Mouse (Mus musculus): ENCODE data around the gene Utp14b. TPM values are rescaled to one million over a fixed set of nuclear protein-coding genes. Genes with fewer than 3 reads are reported as not detected.

Utp14b gene
- polyA plus RNA-seq, 1 experiment from 2014 or later = 2.5 TPM

DNA sequence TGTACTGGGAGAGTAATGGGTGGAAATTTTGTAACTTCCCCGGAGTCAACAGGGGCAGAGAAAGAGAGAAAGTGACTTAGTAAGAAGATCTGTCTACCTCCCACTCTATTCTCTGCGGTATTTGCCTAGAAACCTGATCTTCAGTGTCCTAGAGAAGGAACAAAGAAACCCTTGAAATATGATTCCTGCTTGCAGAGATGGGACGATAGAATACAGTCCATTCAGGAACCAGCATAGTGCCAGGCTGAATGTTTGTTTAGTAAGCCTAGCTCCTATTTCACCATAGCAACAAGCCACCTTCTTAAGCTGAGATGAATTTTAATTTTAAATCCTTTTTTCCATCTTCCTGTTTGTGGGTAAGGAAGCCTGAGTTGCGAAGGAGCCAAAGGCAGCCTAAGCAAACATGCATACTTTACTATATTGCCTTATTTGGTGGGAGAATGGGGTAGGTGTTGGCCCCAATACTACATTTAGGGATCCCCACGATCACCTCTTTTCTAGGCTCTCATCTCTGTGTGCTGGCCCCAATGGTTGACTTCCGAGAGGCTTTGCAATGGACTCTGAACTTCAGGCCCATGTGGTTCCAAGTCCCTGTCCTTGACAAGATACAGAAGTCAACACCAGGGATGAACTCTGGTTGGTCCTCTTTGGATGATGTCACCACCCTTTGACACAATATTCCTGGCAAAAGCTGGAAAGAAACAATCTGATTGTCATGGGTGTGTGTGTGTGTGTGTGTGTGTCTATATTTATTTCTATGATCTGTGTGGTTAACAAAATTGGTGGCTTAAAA lies 8.4 kb upstream of the Utp14b start:
- Histone ChIP-seq H3K27me3 (replicated peaks) (no peaks in the 10 kb centered on the region), H3K9me3 (replicated peaks) (no peaks in the 10 kb centered on the region), H3K4me2 (no peak overlapping the region), H3K9ac (no peak overlapping the region), H3K4me3 (no peak overlapping the region), H3K4me1 (replicated peaks) (0 out of 2 replicates have a peak, but pooled peaks cover 2% of the 10 kb centered on the region), H3K36me3 (no peaks in the 10 kb centered on the region), H3K27ac (ENCODE audit: poor library complexity, severe bottlenecking) (no peak overlapping the region)
- no peak for ATAC-seq (ENCODE audit: insufficient number of reproducible peaks, low FRiP score)
- 57% methylated on average over 6 of the region's 6 CpGs for WGBS

DNA sequence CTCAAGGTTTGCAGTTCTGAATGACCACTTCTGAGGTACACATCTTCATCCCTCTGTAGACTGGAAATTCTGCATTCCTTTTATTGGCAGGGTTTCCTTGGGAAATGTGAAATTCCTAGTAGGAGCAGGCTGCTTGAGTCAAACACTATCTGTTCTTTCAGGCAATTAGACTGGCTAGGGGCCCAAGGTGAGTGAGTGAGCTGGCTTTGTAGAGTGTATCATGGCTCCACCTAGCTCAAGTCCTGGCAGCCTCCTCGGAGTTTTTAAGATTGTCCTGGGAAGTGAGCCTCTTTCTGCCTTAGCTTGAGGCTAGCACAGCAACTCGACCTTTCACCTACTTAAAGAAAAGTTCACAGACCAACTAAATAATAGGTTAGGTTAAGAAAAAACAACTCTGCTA lies 1.4 kb upstream of the Utp14b start:
- WGBS = 11% methylated on average over 2 of the region's 2 CpGs
- Histone ChIP-seq H3K36me3 (no peaks in the 10 kb centered on the region), H3K27me3 (replicated peaks) (no peaks in the 10 kb centered on the region), H3K4me2 (no peak overlapping the region), H3K4me1 (replicated peaks) (peaks cover 26% of the 10 kb centered on the region), H3K9ac (no peak overlapping the region), H3K4me3 (no peak overlapping the region), H3K9me3 (replicated peaks) (no peaks in the 10 kb centered on the region), H3K27ac (ENCODE audit: poor library complexity, severe bottlenecking) (no peak overlapping the region)
- ATAC-seq (ENCODE audit: insufficient number of reproducible peaks, low FRiP score) = no peak

DNA sequence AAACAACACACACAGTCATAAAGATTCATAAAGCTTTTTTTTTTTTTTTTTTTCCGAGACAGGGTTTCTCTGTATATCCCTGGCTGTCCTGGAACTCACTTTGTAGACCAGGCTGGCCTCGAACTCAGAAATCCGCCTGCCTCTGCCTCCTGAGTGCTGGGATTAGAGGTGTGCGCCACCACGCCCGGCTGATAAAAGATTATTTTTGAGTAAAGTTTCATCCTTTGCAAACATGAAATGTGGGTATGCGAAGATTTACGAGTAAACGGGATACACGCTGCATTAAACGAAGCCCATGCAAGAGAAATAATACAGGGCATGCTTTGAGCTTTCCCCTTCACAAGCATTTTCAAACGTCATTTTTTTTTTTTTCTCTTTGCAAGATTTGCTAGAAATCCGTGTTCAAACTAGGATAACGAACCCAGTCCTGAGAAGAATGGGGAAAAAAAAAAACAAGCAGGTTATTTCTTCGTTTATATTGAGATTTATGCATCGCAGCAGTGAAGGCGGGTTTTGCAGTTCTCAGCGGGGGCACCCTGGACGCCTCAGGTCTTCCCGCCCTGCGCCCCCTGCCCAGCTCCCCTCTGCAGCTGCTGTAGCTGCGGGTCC lies 713 bp upstream of the Utp14b start:
- Histone ChIP-seq H3K27me3 (replicated peaks) (no peaks in the 10 kb centered on the region), H3K4me1 (replicated peaks) (peaks cover 28% of the 10 kb centered on the region), H3K4me3 (peak overlapping the region; percentile 65), H3K36me3 (no peaks in the 10 kb centered on the region), H3K4me2 (peak overlapping the region; percentile 69), H3K27ac (ENCODE audit: poor library complexity, severe bottlenecking) (peak overlapping the region; percentile 7; the same call in 1 of the 2 replicates), H3K9me3 (replicated peaks) (no peaks in the 10 kb centered on the region), H3K9ac (peak overlapping the region; percentile 60; the same call in 1 of the 2 replicates)
- ATAC-seq (ENCODE audit: insufficient number of reproducible peaks, low FRiP score) = no peak
- 29% methylated on average over 22 of the region's 22 CpGs for WGBS

DNA sequence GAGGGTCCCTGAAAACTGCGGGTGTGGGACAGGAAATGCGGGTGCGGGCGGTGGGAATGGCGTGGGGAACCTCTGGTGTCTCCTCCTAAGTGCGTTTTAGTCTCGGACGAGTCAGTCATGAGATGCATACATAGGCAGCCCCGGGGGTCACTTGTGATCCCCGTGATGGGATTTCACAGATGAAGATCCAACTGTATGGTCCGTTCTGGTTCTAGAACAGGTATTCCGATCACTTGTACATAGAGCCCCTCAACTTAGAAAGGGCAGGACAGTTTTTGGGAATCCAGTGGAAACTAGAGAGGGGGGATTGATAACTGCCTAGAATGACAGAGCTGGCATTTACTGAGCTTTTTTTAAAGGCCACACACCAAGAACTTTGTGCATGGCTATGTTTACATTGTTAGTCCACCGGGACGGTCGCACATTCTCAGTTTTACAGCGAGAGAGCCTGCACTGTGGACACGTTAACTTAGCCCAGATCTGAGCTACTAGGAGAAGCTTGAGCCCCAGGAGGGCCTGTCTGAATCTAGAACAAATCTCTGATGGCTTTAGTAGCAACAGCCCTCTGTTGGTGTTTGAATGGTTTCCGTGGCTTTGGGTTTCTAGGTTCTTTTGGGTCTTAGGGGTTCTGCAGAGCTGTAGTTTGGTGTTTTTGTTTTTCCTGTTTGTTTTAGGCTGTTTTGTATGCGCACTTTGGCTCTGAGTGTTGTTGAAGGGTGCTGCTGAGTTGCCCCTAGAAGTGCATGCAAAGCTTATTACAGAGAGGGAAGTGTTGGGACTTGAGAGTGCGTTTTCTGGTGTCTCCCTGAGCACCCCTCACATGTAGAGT lies 817 bp downstream of the Utp14b start:
- peak overlapping the region; percentile 86 for H3K27ac ChIP-seq (ENCODE audit: poor library complexity, severe bottlenecking)
- H3K9ac ChIP-seq = peak overlapping the region; percentile 85
- H3K4me2 ChIP-seq = peak overlapping the region; percentile 69
- no peaks in the 10 kb centered on the region for H3K9me3 ChIP-seq (replicated peaks)
- H3K4me1 ChIP-seq (replicated peaks) = peaks cover 30% of the 10 kb centered on the region
- H3K4me3 ChIP-seq = peak overlapping the region; percentile 65
- no peak for ATAC-seq (ENCODE audit: insufficient number of reproducible peaks, low FRiP score)
- H3K36me3 ChIP-seq = no peaks in the 10 kb centered on the region
- 2% methylated on average over 20 of the region's 20 CpGs for WGBS
- no peaks in the 10 kb centered on the region for H3K27me3 ChIP-seq (replicated peaks)

DNA sequence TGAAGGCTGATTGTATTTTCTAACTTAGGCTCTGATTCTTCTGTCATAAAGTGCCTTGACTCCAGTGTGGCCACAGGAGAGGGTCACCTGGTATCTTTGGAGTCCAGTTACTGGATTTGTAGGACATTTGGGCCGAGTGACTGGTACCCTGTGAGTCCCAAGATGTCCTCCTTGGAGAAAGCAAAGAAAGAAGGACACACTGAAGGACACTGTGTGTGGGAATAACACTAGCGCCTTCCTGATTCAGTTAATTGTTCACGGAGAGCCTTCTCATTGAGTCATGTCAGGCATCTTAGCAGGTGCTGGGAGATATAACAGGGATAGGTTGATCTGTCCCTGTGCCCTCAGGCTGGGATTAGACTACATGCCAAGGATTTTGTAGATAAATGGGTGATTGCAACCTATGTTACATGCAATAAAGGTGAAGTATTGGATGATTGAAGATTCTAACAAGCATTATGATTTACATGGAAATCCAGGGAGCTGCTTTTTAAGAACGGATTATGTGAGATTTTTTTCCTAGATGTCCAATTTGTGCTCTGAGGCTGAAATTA lies 1.5 kb downstream of the Utp14b start:
- peaks cover 30% of the 10 kb centered on the region for H3K4me1 ChIP-seq (replicated peaks)
- H3K9ac ChIP-seq = peak overlapping the region; percentile 85
- H3K4me3 ChIP-seq = peak overlapping the region; percentile 65
- WGBS = 36% methylated on average over 4 of the region's 4 CpGs
- peaks cover 2% of the 10 kb centered on the region for H3K36me3 ChIP-seq
- H3K9me3 ChIP-seq (replicated peaks) = no peaks in the 10 kb centered on the region
- H3K4me2 ChIP-seq = peak overlapping the region; percentile 69
- no peak for ATAC-seq (ENCODE audit: insufficient number of reproducible peaks, low FRiP score)
- H3K27me3 ChIP-seq (replicated peaks) = no peaks in the 10 kb centered on the region
- peak overlapping the region; percentile 55; the same call in 1 of the 2 replicates for H3K27ac ChIP-seq (ENCODE audit: poor library complexity, severe bottlenecking)

DNA sequence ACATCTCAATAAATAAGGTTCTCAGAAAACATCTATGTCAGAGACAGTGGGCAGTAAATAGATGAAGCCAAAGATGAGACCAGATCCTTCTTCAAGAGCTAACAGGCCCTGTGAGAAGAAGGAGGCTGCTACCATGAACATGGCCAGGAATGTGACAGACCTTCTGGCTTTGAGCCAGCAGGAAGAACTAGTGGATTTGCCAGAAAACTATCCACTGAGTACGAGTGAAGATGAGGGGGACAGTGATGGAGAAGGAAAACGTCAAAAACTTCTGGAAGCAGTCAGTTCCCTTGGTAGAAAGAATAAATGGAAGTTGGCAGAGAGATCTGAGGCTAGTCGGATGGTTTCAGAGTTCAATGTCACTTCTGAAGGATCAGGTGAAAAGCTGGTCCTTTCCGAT lies 6.5 kb downstream of the Utp14b start:
- Histone ChIP-seq H3K4me1 (replicated peaks) (peaks cover 21% of the 10 kb centered on the region), H3K36me3 (peaks cover 40% of the 10 kb centered on the region), H3K9me3 (replicated peaks) (no peaks in the 10 kb centered on the region), H3K4me2 (no peak overlapping the region), H3K9ac (no peak overlapping the region), H3K27ac (ENCODE audit: poor library complexity, severe bottlenecking) (no peak overlapping the region), H3K4me3 (no peak overlapping the region), H3K27me3 (replicated peaks) (no peaks in the 10 kb centered on the region)
- ATAC-seq (ENCODE audit: insufficient number of reproducible peaks, low FRiP score) = no peak
- 76% methylated on average over 4 of the region's 4 CpGs for WGBS

DNA sequence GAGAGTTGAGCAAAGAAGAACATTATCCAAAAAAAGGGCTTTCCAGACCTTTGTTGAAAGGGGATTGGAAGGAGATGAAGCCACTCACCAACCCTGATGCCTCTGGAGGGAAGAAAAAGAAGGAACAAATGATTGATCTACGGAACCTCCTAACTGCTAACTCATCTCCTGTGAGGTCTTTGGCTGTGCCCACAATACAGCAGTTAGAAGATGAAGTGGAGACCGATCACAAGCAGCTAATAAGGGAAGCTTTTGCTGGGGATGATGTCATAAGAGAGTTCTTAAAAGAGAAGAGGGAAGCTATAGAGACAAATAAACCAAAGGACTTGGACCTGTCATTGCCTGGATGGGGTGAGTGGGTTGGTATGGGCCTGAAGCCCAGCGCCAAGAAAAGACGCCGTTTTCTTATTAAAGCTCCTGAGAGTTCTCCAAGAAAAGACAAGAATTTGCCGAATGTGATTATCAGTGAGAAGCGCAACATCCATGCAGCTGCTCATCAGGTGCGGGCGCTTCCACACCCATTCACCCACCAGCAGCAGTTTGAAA lies 8.2 kb downstream of the Utp14b start:
- no peak for ATAC-seq (ENCODE audit: insufficient number of reproducible peaks, low FRiP score)
- Histone ChIP-seq H3K9me3 (replicated peaks) (no peaks in the 10 kb centered on the region), H3K27me3 (replicated peaks) (no peaks in the 10 kb centered on the region), H3K36me3 (peaks cover 40% of the 10 kb centered on the region), H3K4me3 (no peak overlapping the region), H3K4me2 (no peak overlapping the region), H3K27ac (ENCODE audit: poor library complexity, severe bottlenecking) (no peak overlapping the region), H3K9ac (no peak overlapping the region), H3K4me1 (replicated peaks) (peaks cover 9% of the 10 kb centered on the region)
- 94% methylated on average over 9 of the region's 9 CpGs for WGBS

DNA sequence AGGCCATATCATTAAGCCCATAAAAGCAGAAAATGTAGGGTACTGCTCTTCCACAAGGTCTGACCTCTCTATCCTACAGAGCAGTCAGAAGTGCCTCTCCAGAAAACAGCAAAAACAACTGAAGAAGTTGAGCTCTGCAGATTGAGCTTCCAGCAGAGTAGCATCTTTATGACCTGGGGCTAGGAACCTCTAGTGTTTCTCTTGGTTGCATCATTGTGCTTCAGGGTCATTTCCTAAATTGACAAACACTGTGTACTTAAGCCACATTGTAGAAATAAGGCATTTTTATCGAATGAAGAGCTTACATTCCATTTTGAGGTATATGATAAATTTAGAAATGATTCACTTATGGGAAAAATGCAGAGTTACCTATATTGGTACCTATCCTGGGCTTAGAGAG lies 8.7 kb downstream of the Utp14b start:
- Histone ChIP-seq H3K9me3 (replicated peaks) (no peaks in the 10 kb centered on the region), H3K4me3 (no peak overlapping the region), H3K36me3 (peaks cover 40% of the 10 kb centered on the region), H3K4me1 (replicated peaks) (peaks cover 3% of the 10 kb centered on the region), H3K27ac (ENCODE audit: poor library complexity, severe bottlenecking) (no peak overlapping the region), H3K4me2 (no peak overlapping the region), H3K27me3 (replicated peaks) (no peaks in the 10 kb centered on the region), H3K9ac (no peak overlapping the region)
- ATAC-seq (ENCODE audit: insufficient number of reproducible peaks, low FRiP score) = no peak
- 87% methylated on average over 1 of the region's 1 CpGs for WGBS

DNA sequence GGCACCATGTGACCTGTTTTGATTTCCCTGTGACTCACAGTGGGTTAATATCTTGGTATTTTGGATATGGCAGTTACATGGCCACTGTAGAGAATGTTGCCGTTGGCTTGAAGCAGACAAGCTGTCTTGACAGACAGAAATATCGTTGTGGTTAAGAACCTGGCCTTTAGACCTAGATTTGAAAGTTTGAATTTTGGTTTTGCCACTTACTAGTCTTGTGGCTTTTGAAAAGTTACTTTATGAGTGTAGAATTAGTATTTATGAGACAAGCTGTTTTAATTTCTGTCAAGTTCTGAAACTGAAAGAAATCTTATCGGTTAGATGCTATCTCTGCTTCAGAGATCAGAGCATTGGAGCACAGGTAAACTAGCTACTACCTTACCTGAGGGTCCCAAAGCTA lies 24.5 kb downstream of the Utp14b start:
- H3K36me3 ChIP-seq = peaks cover 13% of the 10 kb centered on the region
- no peak for ATAC-seq (ENCODE audit: insufficient number of reproducible peaks, low FRiP score)
- H3K27me3 ChIP-seq (replicated peaks) = no peaks in the 10 kb centered on the region
- 79% methylated on average over 3 of the region's 3 CpGs for WGBS
- H3K9me3 ChIP-seq (replicated peaks) = no peaks in the 10 kb centered on the region
- no peak overlapping the region for H3K4me2 ChIP-seq
- H3K4me1 ChIP-seq (replicated peaks) = 0 out of 2 replicates have a peak, but pooled peaks cover 10% of the 10 kb centered on the region
- no peak overlapping the region for H3K9ac ChIP-seq
- H3K27ac ChIP-seq (ENCODE audit: poor library complexity, severe bottlenecking) = no peak overlapping the region
- H3K4me3 ChIP-seq = no peak overlapping the region

DNA sequence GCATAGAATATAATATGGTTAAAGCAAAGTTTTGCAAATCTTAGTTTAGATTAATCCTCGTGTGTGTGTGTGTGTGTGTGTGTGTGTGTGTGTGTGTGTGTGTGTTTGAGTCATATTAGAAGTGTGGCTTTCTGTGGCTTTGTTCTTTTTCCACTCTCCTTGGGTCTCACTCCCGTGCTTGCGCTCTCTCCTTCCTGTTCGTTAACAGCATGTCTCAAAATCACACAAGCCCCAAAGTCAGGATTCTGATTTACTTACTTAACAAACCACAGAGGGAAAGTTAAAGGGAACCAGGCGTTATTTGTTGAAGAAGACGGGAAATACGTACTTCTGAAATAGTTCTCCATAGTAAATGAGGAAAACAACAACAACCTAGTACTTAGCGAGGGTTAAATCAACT lies 26.3 kb downstream of the Utp14b start:
- Histone ChIP-seq H3K9me3 (replicated peaks) (no peaks in the 10 kb centered on the region), H3K9ac (no peak overlapping the region), H3K36me3 (peaks cover 16% of the 10 kb centered on the region), H3K4me3 (no peak overlapping the region), H3K27ac (ENCODE audit: poor library complexity, severe bottlenecking) (no peak overlapping the region), H3K4me1 (replicated peaks) (0 out of 2 replicates have a peak, but pooled peaks cover 9% of the 10 kb centered on the region), H3K27me3 (replicated peaks) (no peaks in the 10 kb centered on the region), H3K4me2 (no peak overlapping the region)
- 86% methylated on average over 8 of the region's 8 CpGs for WGBS
- ATAC-seq (ENCODE audit: insufficient number of reproducible peaks, low FRiP score) = no peak
